Mouse (Mus musculus) subcutaneous adipose tissue, adult 2 months (tissue): ENCODE measurements around the gene Znrf1. TPM values are rescaled to one million over a fixed set of nuclear protein-coding genes. Genes with fewer than 3 reads are reported as not detected.

Experiments
- polyA plus RNA-seq: library from polyadenylated mRNA; depleted of rRNA; stranded (reverse); fragments of >200 nt; gene quantifications from 2 replicates; pipeline ENCODE4 v1.2.3, GENCODE M21; 2012; ENCODE audit warnings: low replicate concordance; rRNA removed

The Znrf1 gene
- 50.8 and 86.7 TPM in 2 replicates for polyA plus RNA-seq

DNA sequence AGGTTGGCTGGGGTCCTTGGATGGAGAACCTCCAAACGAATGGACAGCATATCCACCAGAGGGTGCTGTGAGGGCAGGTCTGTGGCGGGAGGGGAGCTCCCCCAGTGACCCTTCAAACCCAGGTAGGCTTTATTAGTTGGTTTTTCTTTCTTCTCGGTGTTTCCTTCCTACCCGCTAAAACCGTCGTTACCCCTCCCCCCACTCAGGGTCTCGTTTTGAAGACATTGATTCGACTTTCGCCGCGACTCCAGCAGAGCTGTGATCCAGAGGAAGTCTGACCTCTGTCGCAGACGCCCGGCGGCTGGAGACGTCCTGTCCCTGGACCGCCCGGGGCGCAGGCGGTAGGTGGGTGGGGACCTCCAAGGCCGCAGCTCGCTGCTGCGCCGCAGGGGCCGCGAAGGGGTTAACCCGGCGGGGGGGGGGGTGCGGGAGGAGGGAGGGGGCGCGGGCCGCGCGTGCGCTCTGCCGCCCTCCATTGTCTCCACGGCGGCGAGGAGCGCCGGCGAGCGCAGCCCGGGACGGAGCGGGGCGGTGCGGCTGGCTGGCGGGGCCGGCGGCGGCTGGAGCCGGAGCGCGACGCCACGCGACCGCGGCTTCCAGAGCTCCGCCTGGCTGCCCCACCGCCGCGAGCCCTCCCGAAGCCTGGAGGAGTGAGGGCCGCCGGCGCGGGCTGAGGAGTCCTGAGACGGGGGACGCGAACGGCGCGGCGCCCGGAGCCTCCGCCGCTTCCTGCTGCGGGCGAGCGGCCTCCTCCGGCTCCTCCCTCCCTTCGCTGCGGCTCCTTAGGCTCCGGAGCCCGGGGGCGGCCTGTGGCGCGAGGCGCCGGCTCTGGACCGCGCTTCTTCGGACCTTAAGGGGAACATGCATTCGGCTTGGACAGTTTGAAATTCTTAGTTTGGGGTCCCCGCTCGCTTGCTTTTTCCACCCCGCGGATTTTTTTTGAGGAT is at the start of gene Znrf1:
Gene Znrf1 (plus strand): TSS at position 67 of the 947 bp plus-strand sequence.

DNA sequence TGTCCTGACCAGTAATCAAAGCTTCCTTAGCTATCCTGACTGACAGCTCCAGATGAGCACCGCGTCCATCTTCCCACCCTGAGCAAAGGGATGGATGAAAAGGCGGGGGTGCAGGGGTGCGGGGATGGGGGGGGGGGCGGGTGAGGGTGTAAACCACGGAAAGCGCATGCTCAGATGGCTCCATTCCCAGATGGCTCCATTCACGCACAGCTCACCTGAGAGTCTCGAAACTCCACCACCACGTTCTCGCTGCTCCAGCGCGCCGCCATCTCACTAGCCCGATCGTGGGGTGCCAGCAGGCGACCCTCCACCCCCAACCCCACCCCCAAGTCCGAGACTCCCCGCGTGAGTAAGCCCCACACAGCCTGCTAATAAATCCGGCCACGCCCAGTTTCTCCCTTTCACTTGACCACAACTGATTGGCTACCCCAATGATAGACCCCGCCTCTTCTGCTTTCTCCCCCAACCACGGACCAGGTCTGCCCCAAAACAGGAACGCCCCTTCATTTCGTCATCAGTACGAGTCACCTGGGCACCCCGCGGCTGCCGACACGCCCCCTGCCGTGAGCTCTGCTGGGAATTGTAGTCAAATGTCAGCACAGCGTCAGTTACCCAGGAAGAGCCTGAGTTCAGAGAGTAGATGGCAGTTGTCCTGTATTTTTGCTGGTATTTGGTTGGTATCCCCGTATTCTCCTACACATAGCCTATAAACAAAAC is 14.0 kb upstream of the Znrf1 start, which contains the start of gene Wdr59:
Gene Wdr59 (minus strand): TSS at position 380 of the 717 bp plus-strand sequence.

DNA sequence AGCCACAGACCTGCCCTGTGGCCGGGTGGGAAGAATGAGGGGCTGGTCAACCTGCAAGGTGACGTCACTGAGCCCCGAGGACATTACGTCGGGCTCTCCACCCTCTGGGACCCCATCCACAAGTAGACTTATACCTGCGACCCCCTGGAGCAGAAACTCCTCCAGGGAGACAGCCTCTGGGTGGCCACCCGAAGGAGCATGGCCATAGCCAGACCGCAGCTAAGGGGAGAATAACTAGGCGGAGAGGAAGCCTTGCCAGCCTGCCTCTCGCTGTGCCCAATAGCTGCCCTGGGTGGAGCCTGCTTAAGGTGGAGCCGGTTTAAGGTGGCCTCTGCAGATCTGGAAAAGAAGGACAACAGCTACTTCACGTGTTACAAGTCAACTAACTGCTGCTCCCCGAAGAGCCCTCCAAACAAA is 94.2 kb downstream of the Znrf1 start, which contains the start of gene Ldhd:
Gene Ldhd (minus strand): TSS at position 270 of the 417 bp plus-strand sequence.

DNA sequence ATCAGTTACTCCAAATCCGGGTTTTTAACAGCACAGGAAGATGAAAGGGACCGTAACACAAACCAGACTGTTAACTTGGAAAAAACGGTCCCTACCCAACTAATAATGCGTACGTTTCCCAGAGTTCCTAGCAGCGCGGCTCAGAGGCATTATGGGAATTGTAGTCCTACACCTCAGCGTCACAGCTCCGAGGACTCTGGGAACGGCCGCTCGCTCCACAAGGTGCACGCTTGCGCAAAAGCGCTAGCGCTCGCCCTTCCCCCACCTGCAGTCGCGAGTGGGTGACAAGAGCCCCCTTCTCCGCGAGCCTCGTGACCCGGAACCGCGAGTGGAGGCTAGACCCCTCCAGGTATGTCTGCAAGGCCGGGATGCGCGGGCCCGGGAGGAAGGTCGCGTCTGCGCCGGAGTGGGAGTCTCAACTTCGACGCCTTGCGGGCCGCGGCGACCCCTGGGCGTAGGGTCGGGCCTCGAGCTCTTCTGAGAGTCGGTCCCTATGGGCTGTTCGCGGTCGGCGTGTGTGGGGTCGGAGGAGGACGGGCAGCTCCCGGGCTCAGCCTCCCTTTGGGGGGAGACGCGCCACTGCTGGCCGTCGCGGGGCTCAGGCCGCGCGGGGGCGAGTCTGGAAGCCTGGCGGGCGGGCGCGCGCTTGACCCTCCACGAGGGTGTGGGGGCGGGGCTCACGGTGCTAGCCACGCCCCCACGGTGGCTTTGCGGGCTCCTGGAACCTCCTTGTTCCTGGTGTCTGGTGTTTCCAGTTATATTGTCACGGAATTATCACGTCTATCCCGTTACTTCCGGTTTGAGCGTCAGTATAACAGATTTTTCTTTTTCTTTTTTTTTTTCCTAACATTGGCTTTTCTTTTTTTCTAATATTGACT is 107.6 kb downstream of the Znrf1 start, which contains the start of gene Zfp1:
Gene Zfp1 (plus strand): TSS at position 138 of the 878 bp plus-strand sequence.

Other genes with a start within 250 kb of the Znrf1 start
- 10.7 and 22.7 TPM in 2 replicates for gene Rfwd3, start 235.9 kb upstream of the Znrf1 start, polyA plus RNA-seq
- 3.1 and 4.5 TPM in 2 replicates for gene Mlkl, start 197.9 kb upstream of the Znrf1 start, polyA plus RNA-seq
- 0.37 and 0.77 TPM in 2 replicates for gene Fa2h, start 142.3 kb upstream of the Znrf1 start, polyA plus RNA-seq
- gene Wdr59, start 14.0 kb upstream of the Znrf1 start, polyA plus RNA-seq: 10.3 and 18.8 TPM in 2 replicates
- gene Ldhd, start 94.3 kb downstream of the Znrf1 start, polyA plus RNA-seq: 36.3 and 61.5 TPM in 2 replicates
- 5.7 and 9.5 TPM in 2 replicates for gene Zfp1, start 107.3 kb downstream of the Znrf1 start, polyA plus RNA-seq
- 1.9 and 2.5 TPM in 2 replicates for gene Ctrb1, start 154.9 kb downstream of the Znrf1 start, polyA plus RNA-seq
- gene Bcar1, start 207.7 kb downstream of the Znrf1 start, polyA plus RNA-seq: 55.0 and 62.7 TPM in 2 replicates